Mouse (Mus musculus): Measurements from ENCODE around the gene Tmed10. TPM values are rescaled to one million over a fixed set of nuclear protein-coding genes. Genes with fewer than 3 reads are reported as not detected.

Tmed10 gene
- polyA plus RNA-seq (2012; rRNA removed), result 227 and 242 TPM in 2 replicates

- DNase-seq (ENCODE audit: low read depth, low spot score), result peak; percentile 87
- under 1% methylated on average over 37 of the region's 37 CpGs for WGBS
These were observed at the start of gene Tmed10 for GRCm38 (mm10) chr12:85374561-85375272. TSS of gene Tmed10 (minus strand) at chr12:85374847.

- WGBS, result 40% methylated on average over 11 of the region's 11 CpGs
- peak; percentile 55 for DNase-seq (ENCODE audit: low read depth, low spot score)
These were observed 48.6 kb upstream of the Tmed10 start for GRCm38 (mm10) chr12:85423236-85423635.

DNA sequence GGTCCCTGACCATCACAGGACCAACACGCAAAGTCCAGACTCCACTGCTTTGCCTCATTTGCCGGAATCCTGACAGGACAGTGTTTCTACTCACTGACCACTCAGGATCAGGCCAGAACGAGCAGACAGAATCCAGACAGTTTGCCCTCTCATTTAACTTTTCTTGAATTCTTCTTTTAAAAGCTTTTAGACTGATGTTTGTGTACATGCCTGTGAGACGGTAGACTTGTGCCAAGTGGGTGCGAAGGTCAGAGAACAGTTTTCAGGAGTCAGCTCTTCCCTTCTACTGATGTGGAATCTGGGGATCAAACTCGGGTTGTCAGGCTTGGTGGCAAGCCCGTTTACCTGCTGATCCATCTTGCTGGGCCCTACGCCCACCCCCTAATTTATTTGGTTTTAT is 47.9 kb upstream of the Tmed10 start:
- 40% methylated on average over 8 of the region's 8 CpGs for WGBS
- no peak for DNase-seq (ENCODE audit: low read depth, low spot score)

GRCm38 (mm10) chr12:85420945-85421344 is 46.3 kb upstream of the Tmed10 start:
- WGBS, result 78% methylated on average over 9 of the region's 9 CpGs
- DNase-seq (ENCODE audit: low read depth, low spot score), result no peak

DNA sequence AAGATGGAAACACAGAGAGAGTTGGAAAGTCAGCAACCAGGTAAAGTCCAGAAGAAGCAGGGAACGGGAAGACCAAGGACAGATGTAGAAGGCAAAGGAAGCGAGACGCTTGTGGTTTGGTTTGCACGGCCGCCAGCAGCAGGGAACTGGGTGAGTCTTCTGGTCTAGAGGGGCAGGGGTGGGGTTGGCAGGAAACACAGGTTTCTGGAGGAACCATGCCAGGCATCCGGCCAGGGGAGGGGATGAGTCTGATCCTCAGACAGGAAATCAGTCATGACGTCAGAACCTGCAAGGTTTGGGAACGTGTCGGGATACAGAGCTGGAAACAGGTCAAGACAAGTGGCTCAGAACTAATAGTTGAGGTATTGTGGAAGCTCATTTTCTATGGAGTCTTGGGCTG is 43.2 kb upstream of the Tmed10 start:
- 71% methylated on average over 9 of the region's 9 CpGs for WGBS
- DNase-seq (ENCODE audit: low read depth, low spot score), result no peak

DNA sequence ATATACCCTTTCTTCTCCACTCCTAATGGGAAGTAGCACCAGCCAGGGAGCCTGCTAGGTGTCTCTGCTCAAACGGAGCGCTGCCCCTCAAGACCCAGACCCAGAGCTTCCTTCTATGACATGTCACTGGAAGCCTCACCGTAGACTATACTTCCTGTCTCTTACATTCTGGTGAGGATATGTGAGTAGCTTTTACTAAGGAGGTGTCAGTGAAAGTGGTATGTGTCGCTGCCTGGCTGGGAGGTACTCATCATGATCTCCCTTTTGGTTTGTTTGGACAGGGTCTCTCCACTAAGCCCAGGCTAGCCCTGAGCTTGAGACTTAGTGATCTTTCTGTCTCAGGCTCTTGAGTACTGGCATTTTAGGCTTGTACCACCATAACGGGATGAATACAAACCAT is 41.7 kb upstream of the Tmed10 start:
- WGBS, result 83% methylated on average over 5 of the region's 5 CpGs
- DNase-seq (ENCODE audit: low read depth, low spot score), result no peak

DNA sequence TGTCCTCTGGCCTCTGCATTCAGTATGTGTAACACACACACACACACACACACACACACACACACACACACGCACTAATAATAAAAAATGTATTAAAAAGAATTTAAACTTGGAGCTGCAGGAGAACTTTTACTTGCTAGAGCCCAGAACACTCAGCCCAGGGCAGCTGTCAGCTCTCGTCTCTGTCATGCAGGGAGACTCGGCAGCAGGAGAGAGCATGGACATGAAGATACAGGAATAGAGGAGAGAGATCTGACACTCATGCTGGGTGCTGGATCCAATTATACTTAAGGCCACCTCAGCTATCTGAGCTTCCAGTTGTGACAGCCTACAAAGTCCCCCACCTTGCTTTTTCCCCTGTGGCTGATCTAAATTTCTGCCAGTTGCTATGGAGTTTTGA is 41.2 kb upstream of the Tmed10 start:
- WGBS, result 89% methylated on average over 3 of the region's 3 CpGs
- DNase-seq (ENCODE audit: low read depth, low spot score), result no peak

DNA sequence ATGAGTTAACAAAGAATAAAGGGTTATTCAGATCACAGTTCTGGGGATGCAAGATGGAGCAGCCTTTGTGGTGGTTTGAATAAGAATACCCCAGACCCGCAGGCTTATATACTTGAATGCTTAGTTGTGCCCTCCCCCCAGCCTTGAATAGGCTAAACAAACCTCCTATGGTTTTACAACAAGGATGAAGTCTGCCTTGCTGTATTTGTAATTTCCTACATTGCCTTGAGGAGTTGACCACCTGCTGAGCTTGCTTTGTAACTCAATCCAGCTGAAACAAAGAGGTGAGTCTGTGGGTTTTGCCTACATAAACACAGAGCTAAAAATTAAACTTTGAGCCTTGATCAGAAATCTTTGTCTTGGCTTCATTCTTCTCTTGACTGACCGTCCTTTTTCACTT is 36.5 kb upstream of the Tmed10 start:
- WGBS, result 89% methylated on average over 2 of the region's 2 CpGs
- DNase-seq (ENCODE audit: low read depth, low spot score), result no peak

GRCm38 (mm10) chr12:85397960-85398272 is 23.3 kb upstream of the Tmed10 start:
- WGBS, result 66% methylated on average over 4 of the region's 4 CpGs
- no peak for DNase-seq (ENCODE audit: low read depth, low spot score)

DNA sequence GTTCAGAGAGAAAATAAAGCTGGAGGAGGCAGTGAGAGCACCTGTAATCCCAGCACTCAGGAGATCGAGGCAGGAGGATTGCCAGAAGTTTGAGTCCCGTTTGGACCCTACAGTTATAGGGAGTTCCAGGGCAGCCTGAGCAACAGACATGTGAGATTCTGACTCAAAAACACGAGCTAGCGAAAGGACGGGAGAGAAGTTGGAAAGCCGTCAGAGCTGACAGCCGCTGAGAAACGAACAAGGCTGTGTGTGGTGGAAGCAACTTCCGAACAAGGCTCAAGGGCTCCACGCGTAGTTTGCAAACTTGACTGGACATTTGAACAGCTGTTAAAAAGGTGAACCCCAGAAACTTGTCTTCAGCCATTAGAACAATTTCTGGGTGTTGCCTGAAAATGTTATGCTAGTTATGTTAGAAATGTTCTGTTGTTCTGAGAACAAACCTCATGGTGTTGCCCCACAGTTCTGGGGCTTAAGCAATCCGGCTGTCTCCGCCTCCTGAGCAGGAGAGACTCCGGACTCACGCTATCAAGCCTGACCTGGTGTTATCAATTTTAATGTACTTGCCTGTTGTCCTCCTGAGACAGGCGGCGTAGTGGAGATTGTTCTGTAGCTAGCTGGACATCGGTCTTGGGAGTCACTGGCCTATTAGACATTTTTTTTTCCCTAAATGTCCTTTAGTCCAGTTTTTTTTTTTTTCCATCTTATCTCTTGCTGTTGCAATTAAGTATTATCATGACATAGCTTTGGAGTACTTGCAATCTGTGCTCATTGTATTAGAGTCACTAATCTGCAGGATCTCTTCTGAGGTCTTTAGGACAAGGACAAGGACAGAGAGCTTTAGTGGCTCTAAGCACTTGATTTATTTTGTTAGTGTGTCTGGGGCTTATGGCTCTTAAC is 22.7 kb upstream of the Tmed10 start:
- no peak for DNase-seq (ENCODE audit: low read depth, low spot score)
- 76% methylated on average over 18 of the region's 18 CpGs for WGBS

- DNase-seq (ENCODE audit: low read depth, low spot score), result no peak
- 45% methylated on average over 7 of the region's 7 CpGs for WGBS
These were observed 19.3 kb upstream of the Tmed10 start for GRCm38 (mm10) chr12:85393981-85394380.

DNA sequence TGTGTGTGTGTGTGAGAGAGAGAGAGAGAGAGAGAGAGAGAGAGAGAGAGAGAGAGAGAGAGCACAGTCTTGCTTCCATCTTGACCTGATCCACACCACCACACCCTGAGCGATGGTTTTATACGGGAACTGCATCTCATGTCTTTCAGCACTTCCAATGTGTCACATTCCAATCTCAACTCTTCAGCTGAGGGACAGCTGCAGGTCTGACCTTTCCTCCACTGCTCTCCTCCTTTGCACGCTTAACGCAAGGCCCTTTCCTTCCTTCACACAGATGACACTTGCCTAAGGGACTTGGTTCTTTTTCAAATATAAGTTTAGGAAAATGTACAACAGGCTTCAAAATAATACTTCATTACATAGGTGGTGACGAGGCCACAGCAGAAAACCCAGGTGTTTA is 18.9 kb upstream of the Tmed10 start:
- 73% methylated on average over 5 of the region's 5 CpGs for WGBS

DNA sequence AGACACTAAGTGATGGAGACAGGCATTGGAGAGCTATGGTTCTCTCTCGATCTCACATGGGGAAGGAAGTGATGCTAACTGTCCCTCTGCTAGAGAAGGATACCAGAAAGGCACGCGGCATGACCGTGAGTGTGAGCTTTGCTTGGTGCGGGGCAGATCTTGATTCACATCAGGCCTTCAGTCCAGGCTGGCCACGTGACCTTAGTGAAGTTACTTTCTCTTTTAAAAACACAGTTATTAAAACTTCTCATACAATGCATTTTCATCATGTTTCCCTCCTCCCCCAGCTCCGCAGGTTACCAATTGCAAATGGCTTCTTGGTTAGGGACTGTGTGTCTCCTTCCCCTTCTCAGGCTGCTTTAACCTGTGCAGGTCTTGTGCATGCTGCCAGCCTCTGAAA is 16.5 kb upstream of the Tmed10 start:
- 86% methylated on average over 7 of the region's 7 CpGs for WGBS
- no peak for DNase-seq (ENCODE audit: low read depth, low spot score)

More for the DNA sequence above, 18.9 kb upstream of the Tmed10 start:
- no peak for DNase-seq (ENCODE audit: low read depth, low spot score)

- DNase-seq (ENCODE audit: low read depth, low spot score), result no peak
- 26% methylated on average over 15 of the region's 15 CpGs for WGBS
These were observed 14.8 kb upstream of the Tmed10 start for GRCm38 (mm10) chr12:85389204-85390185.

DNA sequence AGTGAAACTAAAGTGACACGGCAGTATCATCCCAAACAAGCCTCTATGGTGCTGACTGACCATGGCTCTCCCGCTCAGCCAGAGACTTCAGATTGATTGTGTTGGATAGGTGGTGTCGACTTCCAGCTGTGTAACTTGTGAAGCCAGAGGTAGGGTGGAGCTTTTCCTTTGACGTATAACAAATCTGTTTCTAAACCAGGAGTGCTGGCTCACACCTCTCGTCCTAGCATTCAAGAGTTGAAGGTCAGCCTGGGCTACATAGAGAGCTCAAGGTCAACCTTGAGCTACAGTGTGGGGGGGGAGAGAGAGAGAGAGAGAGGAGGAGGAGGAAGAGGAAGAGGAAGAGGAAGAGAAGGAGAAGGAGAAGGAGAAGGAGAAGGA is 11.3 kb upstream of the Tmed10 start:
- 61% methylated on average over 5 of the region's 5 CpGs for WGBS
- no peak for DNase-seq (ENCODE audit: low read depth, low spot score)

DNA sequence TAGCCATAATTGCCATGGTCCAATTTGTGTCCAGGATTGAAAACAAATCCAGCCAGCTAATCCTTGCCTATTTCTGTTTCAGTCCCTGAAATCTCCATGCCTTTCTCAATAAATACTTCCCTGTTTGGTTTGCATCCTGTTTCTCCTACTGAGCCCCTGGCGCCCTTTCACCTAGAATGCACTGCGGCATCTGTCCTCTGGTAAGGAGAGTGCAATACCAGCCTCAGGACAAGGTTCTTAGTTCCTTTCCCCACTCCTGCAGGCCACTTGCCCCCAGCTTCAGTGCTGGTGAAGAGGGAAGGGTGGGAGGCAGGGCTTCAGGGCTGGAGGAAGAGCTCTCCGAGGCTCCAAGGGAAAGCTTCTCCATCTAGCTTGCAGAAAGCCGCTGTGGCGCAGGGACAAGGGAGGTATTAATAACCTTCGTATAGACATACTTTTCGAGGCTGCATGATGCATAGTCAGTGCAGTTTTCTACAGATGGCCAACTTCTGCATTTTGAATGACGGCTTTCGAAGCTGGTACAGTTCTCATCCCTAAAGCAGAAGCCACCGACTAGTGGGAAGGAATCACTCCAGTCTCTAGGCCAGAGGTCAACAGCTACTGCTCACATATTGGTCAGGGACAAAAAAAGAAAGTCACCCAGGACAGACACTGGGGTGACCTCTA is 10.8 kb upstream of the Tmed10 start:
- DNase-seq (ENCODE audit: low read depth, low spot score), result no peak
- 59% methylated on average over 10 of the region's 10 CpGs for WGBS

DNA sequence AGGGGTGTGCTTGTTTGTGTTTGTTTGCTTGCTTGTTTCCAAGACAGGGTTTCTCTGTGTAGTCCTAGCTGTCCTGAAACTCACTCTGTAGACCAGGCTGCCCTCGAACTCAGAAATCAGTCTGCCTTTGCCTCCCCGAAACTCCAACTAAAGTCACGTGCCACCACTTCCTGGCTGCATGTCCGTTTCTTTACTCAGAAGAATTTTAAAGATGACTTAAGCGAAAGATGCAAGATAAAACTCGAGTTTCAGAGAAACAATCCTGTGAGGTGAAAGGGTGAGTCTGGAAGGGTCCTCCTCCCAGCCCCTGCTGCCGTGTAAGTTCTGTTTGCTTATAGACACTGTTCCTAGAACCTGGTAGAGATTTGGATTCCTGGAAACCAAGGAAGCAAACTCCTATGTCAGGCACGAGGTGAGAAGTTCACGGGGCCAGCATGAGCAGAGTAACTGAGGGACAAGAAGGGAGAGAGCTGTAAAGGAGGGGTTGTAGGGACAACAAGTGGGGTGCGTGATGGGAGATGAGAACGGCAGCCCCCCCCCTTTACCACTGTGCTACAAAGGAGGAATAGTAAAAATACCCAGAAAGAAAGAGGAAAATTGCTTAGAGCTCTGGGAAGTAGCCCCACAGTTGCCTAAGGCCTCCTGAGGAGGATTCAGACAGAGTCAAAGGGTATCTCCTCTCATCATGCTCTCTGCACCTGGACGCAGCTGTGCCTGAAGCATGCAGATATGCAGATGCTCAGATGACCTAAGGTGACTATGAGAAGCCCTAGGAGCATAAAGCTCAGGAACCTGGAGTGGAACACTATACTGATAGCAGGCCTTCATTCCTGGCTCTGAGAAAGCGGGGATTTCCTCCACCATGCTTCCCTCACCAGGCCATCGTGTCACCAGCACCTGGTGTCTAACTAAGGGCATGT is 8.4 kb upstream of the Tmed10 start:
- DNase-seq (ENCODE audit: low read depth, low spot score), result no peak
- 75% methylated on average over 14 of the region's 14 CpGs for WGBS

GRCm38 (mm10) chr12:85381570-85381969 is 6.9 kb upstream of the Tmed10 start:
- 69% methylated on average over 6 of the region's 6 CpGs for WGBS
- no peak for DNase-seq (ENCODE audit: low read depth, low spot score)

Data from large intestine, adult 2 months (tissue).